Mouse (Mus musculus): ENCODE results near the gene Angel1. TPM values are rescaled to one million over a fixed set of nuclear protein-coding genes. Genes with fewer than 3 reads are reported as not detected.
A peak's percentile ranks its signal among the peaks of the same experiment; 100 is the strongest.

Angel1 gene
- polyA plus RNA-seq, 1 experiment from 2014 or later, result 4.9 TPM

GRCm38 (mm10) chr12:86766467-86766866 is 40.2 kb upstream of the Angel1 start:
- CTCF ChIA-PET, result no interaction called here
- ATAC-seq, result no peak
- peaks cover 8% of the 10 kb centered on the region for H3K27me3 ChIP-seq
- POLR2A ChIA-PET, result no interaction called here
- DNase-seq (ENCODE audit: low read depth, low spot score), result no peak
- TF ChIP-seq CTCF (IDR thresholded peaks at IDR 0.05), result no peak
- in situ Hi-C loops (cut with MboI; ENCODE audit: low pct_unique_long_range_greater_than_20kb), result no loop called here

DNA sequence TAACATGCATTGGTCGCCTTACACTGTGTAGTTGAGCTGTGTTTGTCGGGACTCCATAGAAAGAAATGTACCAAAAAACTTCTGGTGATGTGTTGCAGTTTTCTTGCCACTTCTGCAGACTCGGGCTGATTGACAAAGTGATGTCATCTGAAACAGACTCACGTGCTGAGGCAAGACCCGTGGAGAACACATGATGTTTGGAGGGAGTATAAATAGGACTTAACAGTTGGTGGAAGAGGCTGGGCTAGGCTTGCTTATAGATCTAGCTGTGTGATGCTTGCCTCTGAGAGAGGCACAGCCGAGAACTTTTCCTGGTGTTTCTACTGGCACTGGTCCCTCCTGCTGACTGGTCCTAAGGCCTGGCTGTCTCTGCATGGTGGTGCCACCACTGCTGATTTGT is 37.8 kb upstream of the Angel1 start:
- POLR2A ChIA-PET, result no interaction called here
- in situ Hi-C loops (cut with MboI; ENCODE audit: low pct_unique_long_range_greater_than_20kb), result loop anchor here (5.0 kb wide), 1 partner anchor 288 kb away; no protein-coding TSS in a partner anchor
- CTCF ChIA-PET, result no interaction called here

DNA sequence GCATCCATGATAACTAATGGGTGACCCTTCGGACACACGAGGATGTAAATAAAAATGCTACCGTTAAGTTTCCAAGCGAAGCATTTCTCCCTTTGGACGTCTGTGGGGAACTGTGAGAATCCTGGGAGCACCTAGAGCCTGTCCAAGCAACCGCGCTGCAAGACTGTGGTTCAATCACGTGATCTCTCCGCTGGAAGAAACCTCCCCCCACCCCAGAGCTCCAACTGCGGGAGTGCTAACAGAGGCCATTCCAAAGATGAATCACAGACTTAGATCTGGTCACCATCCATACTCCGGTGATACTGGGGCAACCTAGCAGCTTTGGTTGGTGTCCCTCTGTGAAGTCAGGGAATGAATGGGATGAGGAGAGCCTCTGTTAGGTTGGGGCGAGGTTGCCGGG is 34.8 kb upstream of the Angel1 start:
- H3K27me3 ChIP-seq, result peaks cover 23% of the 10 kb centered on the region
- no peak for TF ChIP-seq CTCF (IDR thresholded peaks at IDR 0.05)
- ATAC-seq (no peak), DNase-seq (ENCODE audit: low read depth, low spot score) (no peak)
- CTCF ChIA-PET, result no interaction called here
- POLR2A ChIA-PET, result no interaction called here
- in situ Hi-C loops (cut with MboI; ENCODE audit: low pct_unique_long_range_greater_than_20kb), result loop anchor here (5.0 kb wide), 1 partner anchor 291 kb away; no protein-coding TSS in a partner anchor

More for the DNA sequence above, 37.8 kb upstream of the Angel1 start:
- peaks cover 14% of the 10 kb centered on the region for H3K27me3 ChIP-seq
- DNase-seq (ENCODE audit: low read depth, low spot score), result no peak
- ATAC-seq, result no peak
- no peak for TF ChIP-seq CTCF (IDR thresholded peaks at IDR 0.05)

DNA sequence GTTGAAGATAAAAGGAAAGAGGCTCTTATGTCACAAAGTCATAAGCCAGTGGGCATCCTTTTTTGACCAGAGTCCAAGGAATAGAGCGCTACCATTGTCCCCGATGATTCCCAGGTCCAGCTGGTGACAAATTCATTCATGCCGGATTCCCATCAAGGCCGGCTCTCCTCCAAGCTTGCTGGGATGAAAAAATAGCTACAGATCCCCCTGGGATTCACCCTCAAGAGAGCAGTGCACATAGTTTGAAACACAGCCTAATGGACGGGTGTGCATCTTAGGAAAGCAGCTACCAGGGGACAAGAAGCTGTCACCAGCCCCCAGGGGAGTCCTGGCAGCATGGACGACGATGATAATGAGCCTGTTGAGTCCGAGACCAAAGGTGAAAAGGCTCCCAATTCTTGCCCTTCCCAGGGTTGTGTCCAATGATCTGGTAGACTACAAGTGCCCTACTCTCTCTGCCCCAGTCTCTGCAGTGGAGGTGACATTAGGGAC is 8.1 kb upstream of the Angel1 start, which contains the start of gene Lrrc74a:
TSS of gene Lrrc74a (plus strand) at position 51 of the 492 bp plus-strand sequence.
- TF ChIP-seq CTCF (IDR thresholded peaks at IDR 0.05), result no peak
- peaks cover 42% of the 10 kb centered on the region for H3K27me3 ChIP-seq
- in situ Hi-C loops (cut with MboI; ENCODE audit: low pct_unique_long_range_greater_than_20kb), result no loop called here
- no peak for ATAC-seq
- POLR2A ChIA-PET, result no interaction called here
- DNase-seq (ENCODE audit: low read depth, low spot score), result no peak
- CTCF ChIA-PET, result no interaction called here

GRCm38 (mm10) chr12:86725706-86726105 is 554 bp downstream of the Angel1 start:
- ATAC-seq, result peak; percentile 61
- peaks cover 3% of the 10 kb centered on the region for H3K27me3 ChIP-seq
- in situ Hi-C loops (cut with MboI; ENCODE audit: low pct_unique_long_range_greater_than_20kb), result no loop called here
- TF ChIP-seq CTCF (IDR thresholded peaks at IDR 0.05), result no peak
- ChIA-PET POLR2A (interaction anchor here (0.6 to 0.7 kb wide), 3 partner anchors 13 to 339 kb away, joined by 3 to 4 read pairs (median 3); no protein-coding TSS in a partner anchor), CTCF (no interaction called here)
- DNase-seq (ENCODE audit: low read depth, low spot score), result no peak

DNA sequence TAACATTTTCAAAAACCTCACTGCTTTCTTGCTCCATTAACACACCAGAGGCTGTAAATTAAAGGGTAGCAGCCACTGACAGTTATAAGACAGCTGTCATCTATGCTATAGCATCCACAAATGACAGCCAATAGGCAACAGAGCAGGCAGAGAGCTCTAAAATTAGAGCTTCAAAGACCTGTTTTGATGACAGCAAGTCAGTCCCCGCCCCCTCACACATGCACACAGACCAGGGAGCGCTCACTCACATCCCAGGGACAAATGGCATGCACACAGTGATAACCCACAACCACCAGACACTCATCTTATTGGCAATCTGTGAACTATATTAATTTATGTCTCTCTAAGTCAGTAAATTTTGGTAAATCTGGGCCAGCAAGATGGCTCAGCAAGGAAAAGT is 2.0 kb downstream of the Angel1 start:
- CTCF ChIA-PET, result no interaction called here
- no peak for TF ChIP-seq CTCF (IDR thresholded peaks at IDR 0.05)
- DNase-seq (ENCODE audit: low read depth, low spot score) (no peak), ATAC-seq (no peak)
- H3K27me3 ChIP-seq, result no peaks in the 10 kb centered on the region
- in situ Hi-C loops (cut with MboI; ENCODE audit: low pct_unique_long_range_greater_than_20kb), result no loop called here
- POLR2A ChIA-PET, result no interaction called here

- ATAC-seq (no peak), DNase-seq (ENCODE audit: low read depth, low spot score) (no peak)
- ChIA-PET POLR2A (no interaction called here), CTCF (no interaction called here)
- H3K27me3 ChIP-seq, result no peaks in the 10 kb centered on the region
- in situ Hi-C loops (cut with MboI; ENCODE audit: low pct_unique_long_range_greater_than_20kb), result no loop called here
- no peak for TF ChIP-seq CTCF (IDR thresholded peaks at IDR 0.05)
Measured at GRCm38 (mm10) chr12:86721453-86721852, 4.8 kb downstream of the Angel1 start.

DNA sequence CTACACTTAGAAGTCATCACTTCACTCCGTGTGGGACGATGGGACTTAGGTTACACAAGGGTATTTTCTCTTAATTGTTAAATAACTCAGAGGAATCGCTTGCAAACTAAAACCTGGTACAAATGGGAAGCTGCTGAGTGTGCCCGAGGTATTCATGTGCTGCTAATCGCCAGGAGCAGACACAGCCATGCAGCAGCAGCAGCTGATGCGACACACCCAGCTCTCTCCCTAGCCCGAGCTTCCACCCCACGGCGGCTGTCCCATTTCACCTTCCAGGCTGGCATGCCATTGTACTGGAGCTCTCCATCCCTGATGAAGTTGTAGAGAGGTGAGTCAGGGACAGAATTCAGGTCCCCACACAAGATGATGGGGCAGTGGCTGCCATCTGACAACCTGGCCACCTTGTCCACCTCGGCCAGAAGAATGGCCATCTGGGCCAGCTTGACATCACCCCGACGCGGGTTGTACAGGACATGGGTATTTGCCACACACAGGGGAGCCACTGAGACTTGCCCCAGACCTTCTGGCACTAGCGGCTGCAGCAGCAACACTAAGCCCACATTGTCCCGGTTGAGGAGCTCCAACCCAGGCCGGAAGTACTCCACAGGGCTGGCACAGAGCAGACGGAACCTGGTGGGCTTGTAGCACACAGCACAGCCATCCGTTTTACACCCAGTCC is 6.2 kb downstream of the Angel1 start:
- ATAC-seq (no peak), DNase-seq (ENCODE audit: low read depth, low spot score) (no peak)
- TF ChIP-seq CTCF (IDR thresholded peaks at IDR 0.05), result no peak
- no peaks in the 10 kb centered on the region for H3K27me3 ChIP-seq
- CTCF ChIA-PET, result no interaction called here
- in situ Hi-C loops (cut with MboI; ENCODE audit: low pct_unique_long_range_greater_than_20kb), result no loop called here
- POLR2A ChIA-PET, result no interaction called here

DNA sequence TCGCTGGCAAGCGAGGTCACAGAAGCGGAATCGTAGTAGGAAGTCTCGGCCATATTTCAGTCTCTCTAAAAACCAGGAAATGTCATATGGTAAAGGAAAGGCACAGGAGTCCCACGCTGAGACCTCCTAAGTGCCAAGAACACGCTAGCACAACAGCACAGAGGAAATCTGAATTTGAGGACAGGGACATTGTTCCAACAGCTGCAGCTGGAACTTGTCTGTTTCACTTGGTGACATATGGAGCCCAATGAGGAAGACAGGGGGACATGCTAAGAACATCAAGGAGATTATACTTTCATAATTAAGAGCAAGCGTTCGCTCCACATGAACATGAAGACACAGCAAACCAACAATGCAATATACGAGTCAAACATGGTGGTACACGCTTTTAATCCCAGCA is 9.3 kb downstream of the Angel1 start:
- no peaks in the 10 kb centered on the region for H3K27me3 ChIP-seq
- in situ Hi-C loops (cut with MboI; ENCODE audit: low pct_unique_long_range_greater_than_20kb), result no loop called here
- ChIA-PET POLR2A (no interaction called here), CTCF (no interaction called here)
- no peak for TF ChIP-seq CTCF (IDR thresholded peaks at IDR 0.05)
- ATAC-seq (no peak), DNase-seq (ENCODE audit: low read depth, low spot score) (no peak)

DNA sequence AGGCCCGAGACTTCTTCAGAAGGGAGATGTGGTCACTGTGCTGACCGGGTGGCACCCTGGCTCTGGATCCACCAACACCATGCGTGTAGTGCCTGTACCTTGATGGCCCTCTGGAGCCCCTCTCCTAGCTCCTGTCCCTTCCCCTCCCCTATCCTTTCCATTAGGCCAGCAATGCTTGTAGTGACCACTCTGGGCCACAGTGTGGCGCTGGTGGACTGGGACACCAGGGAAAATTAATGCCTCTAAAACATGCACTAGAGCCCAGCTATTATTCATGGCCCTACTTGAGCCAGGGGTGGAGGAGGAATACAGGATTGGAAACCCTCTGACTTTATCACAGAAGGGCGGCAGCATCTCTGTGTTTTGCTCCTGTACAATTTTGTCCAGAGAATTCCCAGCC is 10.9 kb downstream of the Angel1 start:
- ATAC-seq, result no peak
- no peak for DNase-seq (ENCODE audit: low read depth, low spot score)
- CTCF ChIA-PET, result interaction anchor here (1.1 to 1.8 kb wide), 4 partner anchors 208 to 338 kb away, joined by 3 to 5 read pairs (median 5); no protein-coding TSS in a partner anchor
- peak; percentile 69 for TF ChIP-seq CTCF (IDR thresholded peaks at IDR 0.05)
- POLR2A ChIA-PET, result no interaction called here
- H3K27me3 ChIP-seq, result no peaks in the 10 kb centered on the region
- in situ Hi-C loops (cut with MboI; ENCODE audit: low pct_unique_long_range_greater_than_20kb), result no loop called here

DNA sequence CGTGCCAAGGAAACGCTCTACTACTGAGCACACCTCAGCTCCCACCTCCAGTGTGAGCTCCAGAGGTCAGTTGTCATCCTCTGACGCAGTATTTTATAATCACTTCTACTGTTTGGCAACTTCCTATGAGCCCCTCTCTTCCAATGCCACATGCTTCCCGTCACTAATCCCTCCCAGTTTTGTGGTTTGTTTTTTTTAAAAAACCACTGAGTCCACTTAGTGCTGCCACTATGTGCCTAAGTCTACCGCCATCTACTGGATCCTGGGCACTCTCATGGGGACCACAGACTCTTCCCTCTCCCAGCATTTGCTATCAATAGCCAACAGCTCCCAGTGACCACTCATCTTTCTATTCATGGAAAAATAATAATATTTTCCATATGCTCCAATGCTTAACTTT is 12.2 kb downstream of the Angel1 start:
- ChIA-PET CTCF (interaction anchor here (0.9 to 1.7 kb wide), 2 partner anchors 339 to 412 kb away, joined by 3 to 5 read pairs; no protein-coding TSS in a partner anchor), POLR2A (no interaction called here)
- in situ Hi-C loops (cut with MboI; ENCODE audit: low pct_unique_long_range_greater_than_20kb), result no loop called here
- DNase-seq (ENCODE audit: low read depth, low spot score), result no peak
- TF ChIP-seq CTCF (IDR thresholded peaks at IDR 0.05), result peak; percentile 53
- no peak for ATAC-seq
- H3K27me3 ChIP-seq, result no peaks in the 10 kb centered on the region
